Mouse (Mus musculus) bone marrow macrophage, adult 2 months (primary cell): ENCODE measurements around the gene Zfp12. TPM values are rescaled to one million over a fixed set of nuclear protein-coding genes. Genes with fewer than 3 reads are reported as not detected.

Source experiments
- H3K27ac ChIP-seq: 2 replicates; pipeline ENCODE4 v1.5.1; 2012; ENCODE audit warnings: low read depth, low read length; ENCODE audit not compliant: insufficient read depth
- H3K4me1 ChIP-seq: 2 replicates; pipeline ENCODE4 v1.6.1; 2012; ENCODE audit warnings: low read length; ENCODE audit not compliant: control insufficient read depth, insufficient read depth
- H3K4me3 ChIP-seq: 2 replicates; pipeline ENCODE4 v1.5.1; 2012; ENCODE audit warnings: mild to moderate bottlenecking, low read length, moderate library complexity; ENCODE audit not compliant: insufficient read depth
- CTCF ChIP-seq: IDR thresholded peaks from 2 replicates; pipeline ENCODE4 v1.5.1; 2012; ENCODE audit warnings: low read depth, mild to moderate bottlenecking, low read length, moderate library complexity
- POLR2A ChIP-seq: IDR thresholded peaks from 2 replicates; pipeline ENCODE4 v1.6.1; 2012; ENCODE audit warnings: mild to moderate bottlenecking, low read depth, low read length, borderline replicate concordance
- polyA plus RNA-seq: library from polyadenylated mRNA; stranded (reverse); fragments of >200 nt; gene quantifications from 2 replicates; pipeline ENCODE4 v1.2.4, GENCODE M21; 2012; ENCODE audit not compliant: missing spikeins, insufficient read depth, insufficient read length

Gene Zfp12
- polyA plus RNA-seq, 1 experiment, result 8.8 TPM

GRCm38 (mm10) chr5:143275761-143276160 lies 40.8 kb downstream of the Zfp12 start:
- H3K4me3 ChIP-seq, result no peak overlapping the region
- TF ChIP-seq CTCF (no peak), POLR2A (no peak)
- H3K27ac ChIP-seq, result no peak overlapping the region
- H3K4me1 ChIP-seq, result peaks cover 13% of the 10 kb centered on the region

- no peak overlapping the region for H3K4me3 ChIP-seq
Measured at GRCm38 (mm10) chr5:143279247-143279646, 44.3 kb downstream of the Zfp12 start.

DNA sequence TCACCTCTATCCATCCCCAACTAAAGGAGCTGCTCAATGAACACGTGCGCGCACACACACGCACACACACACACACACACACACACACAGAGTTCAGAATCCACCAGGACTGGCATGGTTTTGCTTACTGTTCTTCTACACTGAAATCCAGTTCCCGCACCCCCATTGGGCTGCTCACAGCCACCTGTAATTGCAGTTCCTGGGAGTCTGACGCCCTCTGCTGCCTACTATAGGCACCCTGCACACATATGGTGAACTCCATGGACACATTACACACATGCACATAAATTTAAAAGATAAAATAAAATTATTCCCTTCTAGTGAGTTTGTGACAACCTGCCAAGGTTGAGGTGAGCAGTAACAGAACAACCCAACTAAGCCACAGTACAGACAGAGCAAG lies 49.8 kb downstream of the Zfp12 start:
- H3K27ac ChIP-seq, result no peak overlapping the region
- TF ChIP-seq CTCF, result no peak
- no peak for TF ChIP-seq POLR2A
- no peak overlapping the region for H3K4me3 ChIP-seq
- H3K4me1 ChIP-seq, result peaks cover 8% of the 10 kb centered on the region

More at GRCm38 (mm10) chr5:143279247-143279646, 44.3 kb downstream of the Zfp12 start:
- Histone ChIP-seq H3K4me1 (no peaks in the 10 kb centered on the region), H3K27ac (no peak overlapping the region)
- TF ChIP-seq CTCF (no peak), POLR2A (no peak)

- Histone ChIP-seq H3K4me1 (peaks cover 8% of the 10 kb centered on the region), H3K4me3 (peak overlapping the region; percentile 17), H3K27ac (no peak overlapping the region)
- TF ChIP-seq CTCF (no peak), POLR2A (no peak)
Measured at GRCm38 (mm10) chr5:143287774-143288328, 52.9 kb downstream of the Zfp12 start.

GRCm38 (mm10) chr5:143288378-143288911 lies 53.5 kb downstream of the Zfp12 start:
- no peak for TF ChIP-seq CTCF
- TF ChIP-seq POLR2A, result no peak
- Histone ChIP-seq H3K4me3 (peak overlapping the region; percentile 17), H3K4me1 (peaks cover 8% of the 10 kb centered on the region), H3K27ac (no peak overlapping the region)

DNA sequence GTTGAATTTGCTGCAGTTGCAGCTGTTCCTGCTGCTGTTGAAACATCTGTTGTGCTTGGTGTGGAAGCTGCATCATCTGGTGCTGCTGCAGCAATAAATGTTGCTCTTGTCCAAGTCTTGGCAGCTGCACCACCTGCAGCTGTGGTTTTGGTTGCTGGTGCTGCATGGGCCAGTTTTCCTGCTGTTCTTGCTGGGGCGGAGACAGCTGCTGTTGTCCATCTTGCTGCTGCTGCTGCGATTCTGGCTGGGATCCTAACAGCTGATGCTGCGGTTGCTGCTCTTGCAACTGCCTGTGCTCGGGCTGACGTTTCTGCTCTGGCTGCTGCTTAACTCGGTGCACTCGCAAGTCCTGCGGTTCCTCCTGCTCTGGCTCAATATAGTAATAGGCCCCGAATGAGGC lies 54.3 kb downstream of the Zfp12 start:
- H3K4me3 ChIP-seq, result no peak overlapping the region
- peaks cover 8% of the 10 kb centered on the region for H3K4me1 ChIP-seq
- TF ChIP-seq POLR2A (no peak), CTCF (no peak)
- H3K27ac ChIP-seq, result no peak overlapping the region

DNA sequence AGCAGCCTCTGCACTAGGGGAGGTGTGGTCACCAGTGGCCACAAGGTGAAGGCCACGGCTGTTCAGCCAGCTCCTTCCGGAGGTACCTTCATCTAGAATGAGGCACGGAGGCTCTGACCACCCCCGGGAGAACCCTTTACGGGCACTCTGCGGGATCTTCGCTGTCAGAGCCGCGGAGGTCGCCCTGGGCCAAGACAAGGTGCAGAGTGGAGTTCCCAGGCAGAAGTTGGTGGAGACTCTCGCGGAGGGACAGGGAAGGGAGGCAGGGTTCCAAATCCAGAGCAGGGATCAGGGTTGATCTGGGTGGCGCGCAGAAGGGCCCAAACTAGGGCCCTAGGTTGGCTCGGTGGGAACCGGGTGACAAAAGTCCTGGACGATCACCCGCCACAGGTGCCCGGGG lies 57.9 kb downstream of the Zfp12 start:
- H3K4me3 ChIP-seq, result no peak overlapping the region
- TF ChIP-seq CTCF (no peak), POLR2A (no peak)
- no peak overlapping the region for H3K27ac ChIP-seq
- peaks cover 8% of the 10 kb centered on the region for H3K4me1 ChIP-seq

- TF ChIP-seq CTCF (no peak), POLR2A (no peak)
- Histone ChIP-seq H3K27ac (no peak within 1 kb of the TSS), H3K4me1 (peaks cover 6% of the 10 kb centered on the region), H3K4me3 (no peak within 1 kb of the TSS)
Measured at GRCm38 (mm10) chr5:143293404-143293803, 58.4 kb downstream of the Zfp12 start, which contains the start of gene Zfp853. TSS of gene Zfp853 (minus strand) at chr5:143293623.

- TF ChIP-seq POLR2A (no peak), CTCF (peak; percentile 43)
- Histone ChIP-seq H3K4me1 (no peaks in the 10 kb centered on the region), H3K4me3 (no peak overlapping the region), H3K27ac (no peak overlapping the region)
Measured at GRCm38 (mm10) chr5:143294862-143295261, 59.9 kb downstream of the Zfp12 start.

- Histone ChIP-seq H3K27ac (no peak overlapping the region), H3K4me1 (no peaks in the 10 kb centered on the region), H3K4me3 (no peak overlapping the region)
- TF ChIP-seq CTCF (no peak), POLR2A (no peak)
Measured at GRCm38 (mm10) chr5:143295330-143295729, 60.4 kb downstream of the Zfp12 start.
